Mouse (Mus musculus) mouse trophoblast stem cell (cell line): Measurements from ENCODE around the gene Etl4.

ENCODE experiments used
- in situ Hi-C, 2 experiments: fragments of 300-500 bp; cut with MseI, MboI; formaldehyde crosslinking; loops; 2 replicates in 1 of 2; 3 replicates in 1 of 2; pipeline ENCODE4 v1.15.1; 2025

Gene Etl4

DNA sequence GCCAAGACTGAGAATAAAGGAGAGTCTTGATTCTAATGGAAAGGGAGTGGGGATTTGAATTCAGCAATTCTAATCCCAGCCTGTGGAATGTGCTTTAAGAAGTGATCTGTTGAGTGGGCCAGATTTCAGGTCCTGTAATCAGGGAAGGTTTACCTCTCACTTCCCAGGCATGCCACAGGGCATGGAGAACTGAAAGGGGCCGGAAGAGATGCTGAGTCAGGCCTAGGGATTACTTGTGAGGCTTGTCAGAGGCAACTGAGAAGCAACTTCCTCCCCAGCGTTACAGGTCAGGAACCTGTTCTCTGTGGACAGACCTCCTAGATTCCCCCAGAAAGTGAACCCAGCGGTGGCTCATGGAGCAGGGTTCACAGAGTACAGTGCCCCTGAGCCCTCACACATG lies 646.1 kb downstream of the Etl4 start:
- in situ Hi-C loops = no loop called here

DNA sequence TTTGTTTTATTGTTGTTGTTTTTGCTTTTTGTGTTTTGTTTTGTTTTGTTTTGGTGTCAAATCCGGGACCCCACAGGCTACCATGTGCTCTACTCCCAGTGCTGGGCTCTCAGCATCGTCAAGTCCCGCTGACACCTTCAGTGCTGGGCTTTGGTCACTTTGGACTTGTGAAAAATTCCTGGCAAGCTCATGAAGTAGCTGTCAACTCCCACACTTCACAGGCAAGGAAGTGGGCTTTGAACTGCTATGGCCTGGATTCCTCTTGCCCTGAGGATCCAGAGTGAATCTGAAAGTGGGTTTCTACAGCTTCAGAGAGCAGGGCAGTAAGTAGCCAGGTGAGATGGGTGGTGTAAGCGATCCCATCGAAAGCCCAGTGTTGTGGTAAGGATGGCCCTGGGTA lies 649.5 kb downstream of the Etl4 start:
- in situ Hi-C loops = no loop called here

GRCm38 (mm10) chr2:20559723-20560122 lies 650.1 kb downstream of the Etl4 start:
- in situ Hi-C loops = no loop called here

GRCm38 (mm10) chr2:20560581-20560980 lies 651.0 kb downstream of the Etl4 start:
- in situ Hi-C loops = no loop called here

GRCm38 (mm10) chr2:20563036-20563435 lies 653.5 kb downstream of the Etl4 start:
- in situ Hi-C loops = no loop called here

GRCm38 (mm10) chr2:20568456-20568855 lies 658.9 kb downstream of the Etl4 start:
- in situ Hi-C loops = no loop called here

GRCm38 (mm10) chr2:20571940-20572339 lies 662.4 kb downstream of the Etl4 start:
- in situ Hi-C loops = no loop called here

GRCm38 (mm10) chr2:20580331-20580730 lies 670.8 kb downstream of the Etl4 start:
- in situ Hi-C loops = no loop called here

- in situ Hi-C loops = no loop called here
These were observed 673.5 kb downstream of the Etl4 start for GRCm38 (mm10) chr2:20583032-20583431.

DNA sequence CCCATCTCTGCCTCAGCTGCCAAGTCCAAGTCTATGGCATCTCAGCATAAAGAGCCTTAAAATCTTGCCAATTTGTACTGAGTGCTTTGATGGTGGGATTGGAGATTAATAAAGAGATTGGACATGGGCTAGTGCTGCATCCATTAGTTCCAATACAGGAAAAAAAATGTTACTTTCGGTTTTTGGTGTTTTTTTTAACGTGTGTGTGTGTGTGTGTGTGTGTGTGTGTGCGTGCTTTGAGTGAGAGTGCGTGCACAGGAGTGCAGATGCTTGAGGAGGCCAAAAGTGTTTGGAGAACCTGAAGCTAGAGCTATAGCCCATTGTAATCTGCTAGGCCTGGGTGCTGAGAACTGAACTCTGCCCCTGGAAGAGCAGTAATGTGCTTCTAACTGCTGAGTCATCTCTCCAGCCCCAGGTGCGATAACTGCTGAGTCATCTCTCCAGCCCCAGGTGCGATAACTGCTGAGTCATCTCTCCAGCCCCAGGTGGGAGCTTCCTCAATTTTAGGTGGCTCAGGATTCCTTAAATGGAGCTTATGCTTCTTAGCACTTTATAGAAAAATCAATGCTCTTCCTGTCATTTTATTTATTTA lies 674.1 kb downstream of the Etl4 start:
- in situ Hi-C loops = no loop called here

DNA sequence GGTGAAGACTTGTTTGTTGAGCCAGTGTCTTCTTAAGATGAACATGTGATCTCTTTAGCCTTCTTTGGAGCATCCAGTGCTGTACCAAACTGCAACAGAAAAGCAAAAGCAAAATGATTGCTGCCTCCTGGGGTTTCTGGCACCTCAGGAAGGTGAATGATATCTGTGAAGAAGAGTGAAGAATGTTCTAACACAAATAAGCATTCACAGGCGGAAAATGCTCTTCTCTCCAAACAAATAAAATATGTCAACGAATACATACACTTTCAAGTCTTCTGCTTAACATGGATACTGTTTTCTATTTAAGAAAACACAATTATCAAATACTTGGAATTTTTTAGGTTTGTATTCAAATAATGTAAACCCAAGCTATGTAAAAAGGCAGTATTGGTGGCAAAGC lies 678.3 kb downstream of the Etl4 start:
- in situ Hi-C loops = no loop called here

- in situ Hi-C loops = no loop called here
These were observed 679.1 kb downstream of the Etl4 start for GRCm38 (mm10) chr2:20588631-20589030.

- in situ Hi-C loops = no loop called here
These were observed 684.5 kb downstream of the Etl4 start for GRCm38 (mm10) chr2:20594129-20594528.

GRCm38 (mm10) chr2:20595000-20595399 lies 685.4 kb downstream of the Etl4 start:
- in situ Hi-C loops = no loop called here

- in situ Hi-C loops = no loop called here
These were observed 687.0 kb downstream of the Etl4 start for GRCm38 (mm10) chr2:20596558-20596957.

- in situ Hi-C loops = no loop called here
These were observed 687.6 kb downstream of the Etl4 start for GRCm38 (mm10) chr2:20597193-20597592.

DNA sequence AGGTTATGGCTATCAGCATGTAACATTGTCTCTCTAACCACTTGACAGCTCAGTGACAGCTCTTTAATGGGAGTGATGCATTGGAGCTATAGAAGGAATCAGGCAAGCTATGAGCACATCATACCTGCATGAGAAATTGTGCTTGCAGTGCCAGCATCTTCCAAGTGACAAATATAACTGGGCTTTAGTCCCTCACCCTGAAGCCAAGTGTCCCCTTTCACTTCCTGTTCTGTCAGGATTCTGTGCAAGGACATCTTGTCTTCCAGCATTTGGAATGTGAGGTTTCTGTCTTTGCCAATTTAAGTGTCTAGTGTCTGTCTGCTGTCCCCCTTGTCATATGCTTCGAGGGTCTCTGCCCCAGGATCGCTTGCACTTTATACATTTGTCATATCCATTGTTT lies 693.1 kb downstream of the Etl4 start:
- in situ Hi-C loops = no loop called here

DNA sequence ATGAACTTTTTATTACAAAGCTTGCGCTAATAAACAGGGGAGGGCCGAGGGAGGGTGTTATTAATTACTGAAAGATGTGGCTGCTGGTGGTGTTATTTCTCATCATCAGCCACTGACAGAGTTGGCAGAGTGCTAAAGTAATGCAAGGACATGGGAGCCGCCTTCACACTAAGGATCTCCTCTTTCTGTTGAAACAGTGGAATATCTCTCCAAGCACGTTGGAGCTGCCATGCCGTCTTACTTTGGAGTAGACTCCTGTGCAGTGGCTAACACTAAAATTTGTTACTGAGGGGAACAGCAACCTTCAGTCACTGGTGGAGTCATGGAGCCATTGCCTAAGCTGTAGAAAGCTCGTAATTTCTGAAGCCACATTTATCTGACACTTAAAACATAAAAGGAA lies 694.0 kb downstream of the Etl4 start:
- in situ Hi-C loops = no loop called here

- in situ Hi-C loops = no loop called here
These were observed 694.4 kb downstream of the Etl4 start for GRCm38 (mm10) chr2:20603991-20604390.

DNA sequence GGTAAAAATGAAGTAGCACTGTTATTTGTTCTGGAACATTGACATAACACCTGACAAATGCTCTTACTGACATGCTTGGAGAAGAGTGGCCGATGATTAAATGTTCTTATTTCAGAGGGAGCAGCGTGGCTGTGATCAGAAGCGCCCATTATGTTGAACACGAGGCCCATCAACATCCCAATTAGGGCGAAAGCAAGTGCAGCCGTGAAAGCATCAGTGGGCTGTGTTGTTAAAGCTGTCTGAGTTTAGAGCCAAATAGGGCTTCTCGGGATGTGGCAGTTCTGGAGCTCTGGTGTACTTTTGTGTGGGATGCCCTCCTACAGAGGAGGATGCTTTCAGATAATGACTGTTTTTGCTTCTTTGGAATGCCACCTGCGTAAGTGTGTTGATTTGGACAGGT lies 699.6 kb downstream of the Etl4 start:
- in situ Hi-C loops = no loop called here

GRCm38 (mm10) chr2:20615948-20616347 lies 706.4 kb downstream of the Etl4 start:
- in situ Hi-C loops = no loop called here

DNA sequence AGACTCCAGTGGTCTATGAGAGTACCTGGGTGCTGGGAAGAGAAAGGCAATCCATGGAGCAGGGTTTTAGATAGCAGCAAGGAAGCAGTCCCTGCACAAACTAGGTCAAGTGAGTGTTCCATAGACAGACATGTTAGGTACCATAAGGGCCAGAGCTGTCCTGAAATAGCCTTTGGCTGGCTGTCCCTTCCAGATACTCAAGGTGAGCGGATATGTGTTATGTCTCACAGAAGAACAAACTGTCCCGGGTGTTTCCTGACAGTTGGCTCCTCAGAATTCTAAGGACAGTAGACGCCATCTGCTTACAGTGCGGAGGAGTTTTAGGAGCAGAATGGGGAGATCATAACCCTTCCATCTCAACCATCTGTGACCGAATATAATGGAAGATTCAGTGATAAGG lies 708.8 kb downstream of the Etl4 start:
- in situ Hi-C loops = no loop called here

DNA sequence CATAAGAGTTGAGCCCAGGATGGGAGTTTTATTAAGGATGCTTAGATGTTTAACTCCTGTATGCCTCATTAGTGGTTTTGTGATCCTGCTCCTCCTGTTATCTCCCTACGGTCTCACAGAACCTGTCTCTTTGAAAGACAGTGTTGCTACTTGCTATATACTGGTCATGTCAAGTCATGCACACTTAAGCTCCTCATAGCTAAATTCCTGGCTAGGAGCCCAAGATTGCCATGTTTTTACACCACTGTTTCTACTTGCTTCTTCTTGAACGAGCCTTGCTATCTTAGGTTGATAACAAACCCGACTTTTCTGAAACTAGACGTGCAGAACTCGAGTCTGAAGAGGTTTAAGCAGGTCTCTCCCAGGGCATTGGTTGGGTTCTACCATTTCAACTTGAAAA lies 710.3 kb downstream of the Etl4 start:
- in situ Hi-C loops = no loop called here

- in situ Hi-C loops = no loop called here
These were observed 719.7 kb downstream of the Etl4 start for GRCm38 (mm10) chr2:20629156-20629712.
